Mouse (Mus musculus): Measurements from ENCODE around the gene Mre11a.

DNA sequence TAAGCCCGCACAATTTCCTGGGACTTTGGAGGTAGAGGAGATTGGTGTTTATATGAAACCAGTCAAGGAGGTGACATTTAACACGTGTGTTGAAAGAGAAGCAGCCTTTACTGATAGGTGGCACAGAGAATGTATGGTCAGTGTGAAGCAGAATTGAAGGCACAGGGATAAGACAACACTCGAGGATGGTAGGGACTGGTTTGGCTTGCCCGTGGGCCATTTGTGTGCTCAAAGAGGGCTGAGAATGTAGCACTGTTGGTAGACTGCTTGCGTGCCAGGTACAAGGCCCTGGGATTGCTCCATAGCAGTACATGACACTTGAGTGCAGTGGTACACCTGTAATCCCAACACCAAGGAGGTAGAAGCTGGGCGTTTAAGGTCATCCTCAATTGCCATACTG lies 2.9 kb downstream of the Mre11a start:
- TF ChIP-seq CTCF (conservative IDR thresholded peaks at IDR 0.05; ENCODE audit: insufficient read depth, insufficient read length, low read depth, low read length), result no peak
- TF ChIP-seq POLR2A (IDR thresholded peaks at IDR 0.05; ENCODE audit: low read depth, low read length), result no peak
